Mouse (Mus musculus): Measurements from ENCODE around the gene Phox2a. TPM values are rescaled to one million over a fixed set of nuclear protein-coding genes. Genes with fewer than 3 reads are reported as not detected.

Gene Phox2a
- polyA plus RNA-seq, 1 experiment from 2014 or later: not detected

DNA sequence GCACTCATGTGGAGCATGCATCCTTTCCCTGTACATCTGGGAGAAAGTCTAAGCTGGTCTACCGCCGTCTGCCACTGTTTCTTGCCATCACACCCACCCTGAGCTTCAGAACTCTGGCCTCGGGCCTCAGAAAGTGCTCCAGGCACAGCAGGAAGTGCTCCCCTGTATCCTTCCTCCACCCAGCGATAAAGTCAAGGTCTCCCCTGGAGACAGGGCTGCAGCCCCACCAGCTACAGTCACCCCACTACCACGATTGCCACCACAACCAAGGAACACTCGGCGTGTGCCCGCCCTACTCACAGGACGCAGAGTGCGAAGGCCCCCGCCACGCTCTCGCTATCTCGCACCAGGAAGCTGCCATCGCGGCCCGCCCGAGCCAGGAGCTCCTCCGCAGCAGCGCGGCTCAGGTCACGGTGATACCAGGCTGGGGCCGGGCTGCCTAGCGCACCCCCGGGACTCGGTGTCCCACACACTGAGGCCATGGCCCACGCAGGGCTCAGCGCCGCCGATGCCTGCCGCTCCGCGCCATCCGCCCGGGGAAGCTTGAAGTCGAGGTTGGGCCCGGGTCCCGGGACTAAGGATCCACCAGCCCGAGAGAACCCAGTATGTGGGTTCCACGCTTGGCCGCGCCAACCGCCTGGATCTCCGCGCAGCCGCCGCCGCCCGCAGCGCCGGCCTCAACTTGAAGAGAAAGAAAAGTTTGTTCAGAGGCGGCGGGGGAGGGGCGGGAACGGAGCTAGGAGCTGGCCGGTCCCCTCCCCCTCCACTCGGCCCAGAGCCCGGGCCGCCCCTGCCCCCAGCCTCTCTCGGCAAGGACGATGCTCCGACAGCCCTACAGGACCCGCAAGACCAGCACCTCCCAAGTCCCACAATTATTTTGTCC lies 18.4 kb downstream of the Phox2a start:
- ATAC-seq (peak; percentile 51), DNase-seq (peak; percentile 66)
- WGBS (ENCODE audit: insufficient replicate concordance): under 1% methylated on average over 49 of the region's 63 CpGs
- H3K27ac ChIP-seq (ENCODE audit: low read depth): peak overlapping the region; percentile 78
- no peak for TF ChIP-seq CTCF (IDR thresholded peaks at IDR 0.05; ENCODE audit: low read depth)
- TF ChIP-seq EP300 (IDR thresholded peaks at IDR 0.05; ENCODE audit: low read depth): no peak
- peaks cover 26% of the 10 kb centered on the region for H3K27me3 ChIP-seq (ENCODE audit: insufficient read depth, low read length)
- H3K9ac ChIP-seq (replicated peaks): peak overlapping the region; percentile 78
- peak overlapping the region; percentile 91 for H3K4me2 ChIP-seq (ENCODE audit: low read depth, low read length)
- H3K9me3 ChIP-seq (ENCODE audit: low read length): no peaks in the 10 kb centered on the region
- H3K4me1 ChIP-seq (ENCODE audit: insufficient read depth): peaks cover 5% of the 10 kb centered on the region; the same call in 1 of the 2 replicates
- H3K36me3 ChIP-seq (replicated peaks; ENCODE audit: insufficient read depth, low read length): peaks cover 12% of the 10 kb centered on the region
- peak overlapping the region; percentile 70 for H3K4me3 ChIP-seq (ENCODE audit: low read depth, low read length)

DNA sequence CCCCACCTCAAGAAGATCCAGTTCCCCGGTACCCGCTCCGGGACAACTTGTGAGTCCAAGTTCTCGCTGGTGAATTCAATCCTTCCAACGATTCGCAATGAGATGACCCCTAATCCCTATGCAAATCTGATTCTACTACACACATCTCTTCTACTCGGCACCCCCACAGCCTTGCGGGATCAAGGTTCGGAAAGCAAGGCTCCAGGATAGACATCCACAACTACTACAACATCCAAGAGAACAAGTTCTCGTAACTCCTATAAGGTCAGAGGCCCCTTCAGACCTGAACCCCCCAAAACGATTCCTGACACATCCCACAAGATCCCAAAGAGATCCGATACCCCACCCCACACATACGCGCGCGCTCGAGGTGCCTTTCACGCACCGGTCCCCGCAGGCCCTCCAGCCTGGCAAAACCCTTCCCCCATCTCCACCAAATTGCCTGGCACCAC lies 19.1 kb downstream of the Phox2a start:
- peak; percentile 41 for DNase-seq
- peak overlapping the region; percentile 91 for H3K4me2 ChIP-seq (ENCODE audit: low read depth, low read length)
- TF ChIP-seq EP300 (IDR thresholded peaks at IDR 0.05; ENCODE audit: low read depth) (no peak), CTCF (IDR thresholded peaks at IDR 0.05; ENCODE audit: low read depth) (no peak)
- 2% methylated on average over 20 of the region's 20 CpGs for WGBS (ENCODE audit: insufficient replicate concordance)
- H3K27ac ChIP-seq (ENCODE audit: low read depth): peak overlapping the region; percentile 78
- H3K4me3 ChIP-seq (ENCODE audit: low read depth, low read length): peak overlapping the region; percentile 70
- H3K9me3 ChIP-seq (ENCODE audit: low read length): no peaks in the 10 kb centered on the region
- peaks cover 7% of the 10 kb centered on the region; the same call in 1 of the 2 replicates for H3K36me3 ChIP-seq (replicated peaks; ENCODE audit: insufficient read depth, low read length)
- H3K27me3 ChIP-seq (ENCODE audit: insufficient read depth, low read length): peaks cover 26% of the 10 kb centered on the region
- ATAC-seq: no peak
- H3K4me1 ChIP-seq (ENCODE audit: insufficient read depth): peaks cover 5% of the 10 kb centered on the region; the same call in 1 of the 2 replicates
- H3K9ac ChIP-seq (replicated peaks): peak overlapping the region; percentile 78

DNA sequence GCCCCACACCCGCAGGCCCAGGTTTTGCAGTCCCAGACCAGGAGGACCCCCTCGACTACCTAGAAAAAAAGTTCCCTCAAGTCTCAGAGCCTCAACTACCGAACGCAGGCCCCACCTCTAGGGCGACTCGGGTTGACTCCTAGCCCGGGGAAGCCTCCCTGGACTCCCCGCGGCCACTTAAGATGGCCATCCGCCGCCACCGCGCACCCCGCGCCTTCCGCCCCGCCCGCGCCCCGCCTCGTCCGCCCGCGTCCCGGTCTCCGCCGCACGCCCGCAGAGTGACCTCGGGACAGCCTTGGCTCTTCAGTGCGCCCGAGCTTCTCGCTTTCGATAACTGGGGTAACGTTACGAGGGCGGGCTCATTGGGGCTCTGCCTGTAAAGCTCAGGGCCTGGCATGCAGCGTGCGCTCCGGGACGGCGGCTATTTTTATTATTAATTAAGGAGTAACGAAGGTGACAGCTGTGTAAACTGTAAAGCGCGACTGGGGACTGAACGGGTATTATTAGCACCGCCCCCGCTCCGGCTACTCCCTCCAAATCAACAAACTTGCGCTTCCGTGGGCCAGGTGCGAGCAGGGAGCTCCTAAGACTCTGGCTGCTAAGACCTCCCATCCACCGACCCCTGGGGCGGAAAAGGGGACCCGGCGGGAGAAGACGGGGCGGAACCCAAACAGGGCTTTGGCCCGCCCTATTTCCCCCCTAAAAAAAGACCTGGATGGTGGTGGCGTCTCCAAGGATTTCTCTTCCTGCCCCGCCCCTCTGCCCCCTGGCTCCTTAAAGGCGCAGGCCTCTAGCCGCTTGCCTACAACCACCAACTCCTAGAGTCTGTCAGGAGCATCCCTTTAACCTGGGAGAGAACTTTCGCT lies 19.7 kb downstream of the Phox2a start, which contains the start of gene Inppl1:
Inppl1 (minus strand) TSS at position 624 of the 866 bp plus-strand sequence.
- ATAC-seq (peak; percentile 58), DNase-seq (peak; percentile 66)
- TF ChIP-seq EP300 (IDR thresholded peaks at IDR 0.05; ENCODE audit: low read depth) (no peak), CTCF (IDR thresholded peaks at IDR 0.05; ENCODE audit: low read depth) (peak; percentile 36)
- H3K27ac ChIP-seq (ENCODE audit: low read depth): peak within 1 kb of the TSS; percentile 78
- peaks cover 5% of the 10 kb centered on the region; the same call in 1 of the 2 replicates for H3K4me1 ChIP-seq (ENCODE audit: insufficient read depth)
- H3K4me2 ChIP-seq (ENCODE audit: low read depth, low read length): peak within 1 kb of the TSS; percentile 91
- peak within 1 kb of the TSS; percentile 70 for H3K4me3 ChIP-seq (ENCODE audit: low read depth, low read length)
- peaks cover 7% of the 10 kb centered on the region; the same call in 1 of the 2 replicates for H3K36me3 ChIP-seq (replicated peaks; ENCODE audit: insufficient read depth, low read length)
- H3K9me3 ChIP-seq (ENCODE audit: low read length): no peaks in the 10 kb centered on the region
- H3K9ac ChIP-seq (replicated peaks): peak within 1 kb of the TSS; percentile 78
- peaks cover 26% of the 10 kb centered on the region for H3K27me3 ChIP-seq (ENCODE audit: insufficient read depth, low read length)
- WGBS (ENCODE audit: insufficient replicate concordance): 1% methylated on average over 49 of the region's 64 CpGs

GRCm38 (mm10) chr7:101844186-101844585 lies 26.1 kb downstream of the Phox2a start:
- Histone ChIP-seq H3K9ac (replicated peaks) (no peak overlapping the region), H3K4me2 (ENCODE audit: low read depth, low read length) (no peak overlapping the region), H3K9me3 (ENCODE audit: low read length) (no peaks in the 10 kb centered on the region), H3K36me3 (replicated peaks; ENCODE audit: insufficient read depth, low read length) (no peaks in the 10 kb centered on the region), H3K4me3 (ENCODE audit: low read depth, low read length) (no peak overlapping the region), H3K27me3 (ENCODE audit: insufficient read depth, low read length) (no peaks in the 10 kb centered on the region; the same call in 1 of the 2 replicates), H3K4me1 (ENCODE audit: insufficient read depth) (no peaks in the 10 kb centered on the region), H3K27ac (ENCODE audit: low read depth) (no peak overlapping the region)
- ATAC-seq (no peak), DNase-seq (no peak)
- WGBS (ENCODE audit: insufficient replicate concordance): 49% methylated on average over 6 of the region's 6 CpGs
- no peak for TF ChIP-seq EP300 (IDR thresholded peaks at IDR 0.05; ENCODE audit: low read depth)
- no peak for TF ChIP-seq CTCF (IDR thresholded peaks at IDR 0.05; ENCODE audit: low read depth)

DNA sequence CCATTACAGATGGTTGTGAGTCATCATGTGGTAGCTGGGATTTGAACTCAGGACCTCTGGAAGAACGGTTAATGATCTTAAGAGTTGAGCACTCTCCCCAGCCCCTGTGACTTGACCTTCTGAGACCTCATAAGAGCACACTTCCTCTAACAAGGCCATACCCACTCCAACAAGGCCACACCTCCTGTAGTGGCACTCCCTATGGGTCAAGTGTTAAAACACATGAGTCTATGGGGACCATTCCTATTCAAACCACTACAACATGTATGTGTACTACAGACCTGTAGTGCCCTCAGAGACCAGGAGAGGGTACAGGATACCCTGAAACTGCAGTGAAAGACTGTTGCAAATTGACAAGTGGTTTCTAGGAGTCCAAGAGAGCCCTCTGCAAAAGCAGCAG lies 29.8 kb downstream of the Phox2a start:
- no peak overlapping the region for H3K4me2 ChIP-seq (ENCODE audit: low read depth, low read length)
- H3K4me3 ChIP-seq (ENCODE audit: low read depth, low read length): no peak overlapping the region
- no peak for TF ChIP-seq EP300 (IDR thresholded peaks at IDR 0.05; ENCODE audit: low read depth)
- TF ChIP-seq CTCF (IDR thresholded peaks at IDR 0.05; ENCODE audit: low read depth): peak; percentile 12; the same call in 1 of the 2 replicates
- WGBS (ENCODE audit: insufficient replicate concordance): 85% methylated on average over 1 of the region's 1 CpGs
- H3K27ac ChIP-seq (ENCODE audit: low read depth): no peak overlapping the region
- H3K27me3 ChIP-seq (ENCODE audit: insufficient read depth, low read length): no peaks in the 10 kb centered on the region
- no peak for ATAC-seq
- H3K36me3 ChIP-seq (replicated peaks; ENCODE audit: insufficient read depth, low read length): no peaks in the 10 kb centered on the region
- H3K4me1 ChIP-seq (ENCODE audit: insufficient read depth): 0 out of 2 replicates have a peak, but pooled peaks cover 2% of the 10 kb centered on the region
- H3K9me3 ChIP-seq (ENCODE audit: low read length): no peaks in the 10 kb centered on the region
- no peak overlapping the region for H3K9ac ChIP-seq (replicated peaks)
- DNase-seq: no peak

Data from liver, postnatal 0 days (tissue).